Mouse (Mus musculus): ENCODE data around the gene Srebf1.

The Srebf1 gene

GRCm38 (mm10) chr11:60222469-60223236 lies at the start of gene Srebf1:
Gene Srebf1 (minus strand): TSS chr11:60222581.
- DNase-seq (ENCODE audit: low spot score): peak; percentile 77

GRCm38 (mm10) chr11:60268563-60268962 lies 46.2 kb upstream of the Srebf1 start:
- no peak for DNase-seq (ENCODE audit: low spot score)

DNA sequence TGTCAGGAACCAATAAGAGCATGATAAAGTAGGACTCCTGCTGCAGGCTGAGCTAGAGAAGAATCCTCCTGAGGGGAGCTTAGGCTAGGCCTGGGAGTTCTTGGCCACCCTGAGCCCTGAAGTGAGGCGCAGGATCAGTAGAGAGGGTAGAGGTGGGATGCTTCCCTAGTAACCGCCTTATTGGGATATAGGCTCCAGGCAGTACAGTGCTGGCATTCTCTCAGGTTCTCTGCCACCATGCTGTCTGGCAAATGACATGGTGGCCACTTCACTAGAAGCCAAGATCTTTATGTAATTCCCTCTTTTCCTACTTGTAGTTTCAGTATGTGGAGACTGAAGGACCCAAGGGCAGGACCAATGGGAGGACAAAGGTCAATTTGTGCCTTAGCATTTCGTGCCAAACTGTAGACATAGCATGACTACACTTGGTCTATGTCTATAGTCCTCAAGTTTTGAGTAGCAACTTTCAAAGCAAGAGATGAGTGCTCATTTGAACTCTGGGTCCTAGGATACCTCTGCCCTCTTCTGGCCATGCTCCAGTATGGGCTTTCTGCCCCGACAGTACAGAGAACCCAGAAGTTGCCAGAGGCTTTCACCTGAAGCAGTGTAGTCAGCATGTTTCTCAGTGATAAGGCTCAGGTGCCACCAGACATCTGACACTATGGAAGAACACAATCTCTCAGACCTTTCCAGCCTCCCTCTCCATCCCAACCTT lies 43.0 kb upstream of the Srebf1 start:
- no peak for DNase-seq (ENCODE audit: low spot score)

DNA sequence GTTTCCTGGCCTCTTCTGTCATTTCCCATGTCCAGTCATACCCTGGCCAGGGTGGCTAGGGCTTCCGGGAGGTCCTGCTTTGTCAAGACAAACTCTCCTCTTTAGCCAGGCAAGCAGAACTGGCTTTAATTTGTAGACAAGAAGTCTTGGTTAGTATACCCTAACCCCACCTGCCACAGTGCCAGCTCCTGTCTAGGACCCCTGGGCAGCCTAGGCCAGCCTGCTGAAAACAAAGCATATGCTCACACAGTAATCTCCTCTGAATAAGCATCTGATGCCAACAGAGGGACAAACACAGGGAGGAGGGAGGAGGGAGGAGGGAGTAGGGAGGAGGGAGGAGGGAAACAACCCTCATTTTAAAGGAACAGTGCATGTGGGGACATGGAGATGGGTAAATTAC lies 42.3 kb upstream of the Srebf1 start:
- no peak for DNase-seq (ENCODE audit: low spot score)

DNA sequence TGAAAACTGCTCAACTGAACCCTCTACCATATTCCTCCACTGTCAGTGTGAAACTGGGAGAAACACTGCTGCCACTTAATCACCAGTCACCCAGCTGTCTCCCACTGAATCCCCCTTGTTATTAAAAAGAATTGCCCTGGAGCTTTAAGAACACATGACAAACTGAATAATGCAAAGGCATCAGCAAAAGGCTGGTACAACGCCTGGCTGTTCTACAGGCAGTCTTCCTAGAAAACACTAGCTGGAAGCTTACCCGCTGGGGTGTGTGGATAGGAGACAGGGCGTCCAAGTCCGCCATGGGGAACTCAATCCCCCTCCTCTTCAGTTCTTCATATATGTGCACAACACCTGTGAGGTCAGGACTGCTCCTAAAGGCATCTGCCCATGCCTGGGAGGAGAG lies 40.0 kb upstream of the Srebf1 start:
- no peak for DNase-seq (ENCODE audit: low spot score)

DNA sequence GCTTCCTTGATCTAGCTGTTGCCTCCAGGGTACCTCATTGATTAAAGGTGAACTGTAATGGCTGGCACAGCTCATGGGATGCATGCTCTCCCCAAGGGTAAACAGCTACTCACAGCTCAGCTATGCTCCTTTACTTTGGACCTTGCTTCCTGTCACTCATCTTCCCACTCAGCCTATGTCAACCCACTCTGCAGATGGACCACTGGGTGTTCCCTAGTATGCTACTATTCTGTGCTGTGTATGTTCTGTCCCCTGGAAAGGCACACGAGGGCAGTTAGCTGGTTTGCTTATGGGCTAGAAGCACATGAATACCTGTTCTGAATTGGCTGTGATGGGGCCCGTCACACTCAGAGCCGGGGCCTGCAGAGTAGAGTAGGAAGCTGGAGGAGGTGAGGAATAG lies 38.4 kb upstream of the Srebf1 start:
- no peak for DNase-seq (ENCODE audit: low spot score)

- DNase-seq (ENCODE audit: low spot score): no peak
Measured at GRCm38 (mm10) chr11:60257696-60258095, 35.3 kb upstream of the Srebf1 start.

DNA sequence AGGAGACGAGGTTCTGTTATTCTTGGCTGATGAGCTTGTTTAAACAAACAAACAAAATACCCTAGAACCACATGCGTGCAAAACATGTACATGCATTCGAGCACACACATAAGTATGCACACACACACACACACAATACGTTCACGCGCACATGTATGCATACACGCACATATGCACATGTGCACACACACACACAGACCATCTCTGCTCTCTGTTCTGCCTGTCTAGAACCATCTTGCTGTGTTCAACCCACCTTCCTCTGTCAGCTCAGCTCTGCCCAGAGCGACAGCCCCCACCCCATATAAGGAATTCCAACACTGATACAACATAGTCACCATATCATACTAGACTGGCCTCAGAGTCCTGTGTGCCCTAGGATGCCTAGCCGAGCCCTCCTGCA lies 34.3 kb upstream of the Srebf1 start:
- no peak for DNase-seq (ENCODE audit: low spot score)

GRCm38 (mm10) chr11:60256176-60256681 lies 33.8 kb upstream of the Srebf1 start:
- DNase-seq (ENCODE audit: low spot score): no peak

DNA sequence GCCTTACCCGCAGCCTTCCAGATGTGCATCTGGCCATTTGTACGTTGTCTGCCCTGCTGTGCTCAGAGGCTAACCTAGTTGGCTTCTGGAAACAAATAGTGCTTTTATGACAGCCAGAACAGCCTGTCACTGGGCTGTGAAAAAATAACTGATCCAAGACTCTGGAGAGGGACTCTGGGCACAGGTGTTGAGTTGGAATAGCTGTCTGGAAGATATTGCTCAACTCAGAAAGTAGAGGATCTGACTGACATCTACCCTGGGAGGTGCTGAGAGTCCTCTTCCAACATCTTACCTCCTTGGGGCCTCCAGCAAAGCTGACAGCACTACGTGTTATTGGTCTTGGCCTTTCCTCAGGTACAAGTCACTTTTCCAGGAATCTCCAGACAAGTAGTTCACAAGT lies 33.3 kb upstream of the Srebf1 start:
- no peak for DNase-seq (ENCODE audit: low spot score)

- no peak for DNase-seq (ENCODE audit: low spot score)
Measured at GRCm38 (mm10) chr11:60255181-60255580, 32.8 kb upstream of the Srebf1 start.

- no peak for DNase-seq (ENCODE audit: low spot score)
Measured at GRCm38 (mm10) chr11:60254308-60254707, 31.9 kb upstream of the Srebf1 start.

DNA sequence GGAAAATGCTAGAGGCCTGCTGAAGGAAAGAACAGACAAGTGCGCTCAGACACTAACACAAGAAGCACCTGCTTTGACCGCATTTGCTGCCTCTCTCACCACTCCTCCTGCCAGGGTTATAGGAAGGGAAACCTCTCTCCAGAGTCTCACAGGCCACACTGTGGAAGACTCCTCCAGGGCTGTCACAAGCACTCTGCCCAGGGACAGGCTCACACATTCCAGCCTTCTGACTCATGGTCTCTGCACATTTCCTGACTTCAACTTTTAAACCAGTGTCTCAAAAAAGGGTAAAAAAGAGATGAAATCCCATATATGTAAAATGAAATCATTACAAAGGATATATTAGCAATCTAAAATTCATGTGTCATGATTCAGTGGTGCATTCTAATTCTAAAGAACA lies 31.2 kb upstream of the Srebf1 start:
- DNase-seq (ENCODE audit: low spot score): no peak

GRCm38 (mm10) chr11:60250971-60251643 lies 28.7 kb upstream of the Srebf1 start:
- DNase-seq (ENCODE audit: low spot score): peak; percentile 38

GRCm38 (mm10) chr11:60249885-60250284 lies 27.5 kb upstream of the Srebf1 start:
- no peak for DNase-seq (ENCODE audit: low spot score)

GRCm38 (mm10) chr11:60248596-60249404 lies 26.4 kb upstream of the Srebf1 start:
- DNase-seq (ENCODE audit: low spot score): no peak

DNA sequence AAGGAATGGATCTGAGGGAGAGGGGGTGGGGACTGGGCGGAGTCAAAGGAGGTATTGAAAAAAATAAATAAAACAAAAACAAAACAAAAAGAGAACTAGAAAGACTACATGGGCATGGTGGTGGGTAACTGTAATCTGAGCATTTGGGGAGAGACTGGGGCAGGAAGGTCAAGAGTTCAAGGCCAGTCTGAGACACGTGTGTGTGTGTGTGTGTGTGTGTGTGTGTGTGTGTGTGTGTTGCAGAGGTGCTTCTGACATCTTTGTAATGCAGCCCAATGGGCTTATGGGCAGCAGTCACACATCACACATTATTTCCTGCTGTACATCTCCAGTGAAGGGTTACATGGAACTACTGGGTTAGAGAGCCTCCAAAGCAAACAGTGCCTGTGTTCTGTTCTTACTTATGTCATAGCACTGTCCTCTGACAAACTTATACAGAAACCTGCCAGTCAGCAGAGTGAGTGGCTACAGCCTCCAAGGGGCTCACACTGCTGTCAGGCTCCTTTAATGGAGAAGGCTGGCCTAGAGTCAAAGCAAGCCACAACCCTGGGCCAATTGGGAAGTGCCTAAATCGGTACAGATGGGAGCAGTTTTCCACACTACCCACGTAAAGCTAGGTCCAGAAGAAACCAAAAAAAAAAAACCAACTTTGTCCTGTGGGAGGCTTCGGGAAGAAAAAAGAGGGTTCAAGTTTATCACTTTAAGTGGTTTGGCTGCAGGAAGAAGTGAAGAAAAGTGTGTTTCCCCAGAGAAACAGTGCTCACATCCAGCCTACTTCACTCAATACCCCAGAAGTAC lies 25.6 kb upstream of the Srebf1 start:
- no peak for DNase-seq (ENCODE audit: low spot score)

GRCm38 (mm10) chr11:60246077-60246476 lies 23.7 kb upstream of the Srebf1 start:
- no peak for DNase-seq (ENCODE audit: low spot score)

DNA sequence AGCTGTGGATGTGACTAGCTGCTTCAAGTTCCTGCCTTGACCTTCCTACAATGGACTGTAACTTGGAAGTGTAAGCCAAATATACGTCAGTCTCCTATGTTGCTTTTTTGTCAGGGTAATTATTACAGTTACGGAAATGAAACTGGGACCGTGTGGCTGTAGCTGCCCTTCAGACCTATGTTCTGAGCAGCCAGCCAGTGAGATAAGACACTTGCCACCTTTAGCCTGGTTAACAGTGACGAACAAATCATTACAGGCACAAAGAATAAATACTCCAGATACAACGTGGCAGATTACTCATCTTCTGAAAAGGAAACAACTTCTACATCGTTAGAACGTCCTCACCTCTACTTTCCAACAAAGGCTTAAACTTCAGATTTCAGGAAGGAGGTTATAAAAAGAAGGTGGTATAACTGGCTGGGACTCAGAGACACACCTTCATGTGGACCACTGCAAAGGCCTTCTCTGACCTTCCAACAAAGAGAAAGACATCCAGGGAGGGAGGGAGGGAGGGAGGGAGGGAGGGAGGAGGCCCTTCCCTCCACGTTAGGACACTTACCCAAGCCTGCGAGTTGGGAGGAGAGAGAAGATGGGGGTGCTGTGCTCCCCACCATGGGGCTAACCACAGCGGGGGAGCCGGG lies 22.2 kb upstream of the Srebf1 start:
- DNase-seq (ENCODE audit: low spot score): no peak

DNA sequence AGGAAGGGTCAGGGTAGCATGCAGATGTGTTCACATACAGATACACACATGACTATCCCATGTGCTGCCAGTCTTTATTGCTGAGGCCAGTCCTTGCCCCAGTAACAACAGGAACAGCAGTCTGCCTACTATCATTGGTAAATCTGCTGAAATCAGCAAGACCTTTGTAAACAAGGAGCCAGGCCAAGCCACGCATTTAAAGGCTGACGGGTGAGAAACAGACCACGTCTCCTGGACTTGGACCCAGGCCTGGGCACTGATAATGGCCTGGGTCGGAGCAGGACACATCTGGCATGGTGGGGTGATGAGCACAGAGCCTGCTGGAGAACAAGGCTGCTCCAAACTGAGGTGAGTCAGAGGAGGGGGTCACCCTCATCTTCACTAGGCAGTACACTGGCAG lies 18.1 kb upstream of the Srebf1 start:
- no peak for DNase-seq (ENCODE audit: low spot score)

- DNase-seq (ENCODE audit: low spot score): no peak
Measured at GRCm38 (mm10) chr11:60235351-60235750, 13.0 kb upstream of the Srebf1 start.

Data from urinary bladder, postnatal 25 days (tissue).